Mouse (Mus musculus): ENCODE results near the gene Bicra. TPM values are rescaled to one million over a fixed set of nuclear protein-coding genes. Genes with fewer than 3 reads are reported as not detected.

Gene Bicra
- polyA plus RNA-seq, 1 experiment from 2014 or later: 1.6 TPM

- H3K4me2 ChIP-seq (replicated peaks; ENCODE audit: low read depth): no peak overlapping the region
- H3K27me3 ChIP-seq (replicated peaks; ENCODE audit: control insufficient read depth, insufficient read depth, low read length): no peaks in the 10 kb centered on the region
- no peak overlapping the region for H3K27ac ChIP-seq (ENCODE audit: low read depth, low read length)
- TF ChIP-seq CTCF (IDR thresholded peaks at IDR 0.05; ENCODE audit: low read depth): no peak
- ATAC-seq: no peak
- H3K4me1 ChIP-seq (replicated peaks; ENCODE audit: control insufficient read depth, insufficient read depth, low read length): no peaks in the 10 kb centered on the region
- peaks cover 21% of the 10 kb centered on the region; the same call in 1 of the 2 replicates for H3K36me3 ChIP-seq (ENCODE audit: control insufficient read depth, insufficient read depth)
- no peak overlapping the region for H3K4me3 ChIP-seq (ENCODE audit: low read depth, low read length)
- WGBS: 89% methylated on average over 15 of the region's 15 CpGs
- H3K9me3 ChIP-seq (ENCODE audit: control insufficient read depth): no peaks in the 10 kb centered on the region
- H3K9ac ChIP-seq (ENCODE audit: low read depth, low read length): no peak overlapping the region
These were observed 97.7 kb downstream of the Bicra start for GRCm38 (mm10) chr7:15950008-15950407.

DNA sequence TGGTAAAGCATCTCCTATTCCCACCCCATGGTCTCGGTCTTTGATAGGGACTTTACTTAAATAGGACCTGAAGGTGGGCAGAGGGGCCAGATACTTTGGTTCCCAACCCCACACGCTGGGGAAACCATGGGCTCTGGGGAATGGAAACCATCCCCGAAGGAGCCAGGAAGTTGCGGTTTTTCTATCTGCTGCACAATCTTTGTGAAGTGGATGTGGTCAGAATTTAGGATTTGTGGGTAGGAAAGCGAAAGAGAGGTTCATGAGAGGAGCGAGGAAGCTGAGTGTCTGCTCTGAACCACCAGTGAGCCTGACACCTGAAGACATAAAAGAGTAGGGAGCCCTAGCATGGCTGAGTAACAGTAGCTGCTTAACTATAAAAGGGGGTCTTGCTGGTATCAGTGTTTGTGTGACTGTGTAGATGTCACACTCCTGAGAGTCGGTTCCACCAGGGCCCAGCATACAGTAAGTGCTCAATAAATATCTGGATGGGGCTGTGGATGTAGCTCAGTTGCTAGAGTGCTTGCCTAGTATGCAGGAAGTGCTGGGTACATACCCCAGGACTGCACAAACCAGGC is 98.4 kb downstream of the Bicra start:
- Histone ChIP-seq H3K4me1 (replicated peaks; ENCODE audit: control insufficient read depth, insufficient read depth, low read length) (no peaks in the 10 kb centered on the region), H3K4me2 (replicated peaks; ENCODE audit: low read depth) (no peak overlapping the region), H3K9ac (ENCODE audit: low read depth, low read length) (no peak overlapping the region), H3K27ac (ENCODE audit: low read depth, low read length) (no peak overlapping the region), H3K9me3 (ENCODE audit: control insufficient read depth) (no peaks in the 10 kb centered on the region), H3K4me3 (ENCODE audit: low read depth, low read length) (no peak overlapping the region), H3K27me3 (replicated peaks; ENCODE audit: control insufficient read depth, insufficient read depth, low read length) (no peaks in the 10 kb centered on the region), H3K36me3 (ENCODE audit: control insufficient read depth, insufficient read depth) (peaks cover 23% of the 10 kb centered on the region; the same call in 1 of the 2 replicates)
- WGBS: 80% methylated on average over 7 of the region's 7 CpGs
- ATAC-seq: no peak
- no peak for TF ChIP-seq CTCF (IDR thresholded peaks at IDR 0.05; ENCODE audit: low read depth)

DNA sequence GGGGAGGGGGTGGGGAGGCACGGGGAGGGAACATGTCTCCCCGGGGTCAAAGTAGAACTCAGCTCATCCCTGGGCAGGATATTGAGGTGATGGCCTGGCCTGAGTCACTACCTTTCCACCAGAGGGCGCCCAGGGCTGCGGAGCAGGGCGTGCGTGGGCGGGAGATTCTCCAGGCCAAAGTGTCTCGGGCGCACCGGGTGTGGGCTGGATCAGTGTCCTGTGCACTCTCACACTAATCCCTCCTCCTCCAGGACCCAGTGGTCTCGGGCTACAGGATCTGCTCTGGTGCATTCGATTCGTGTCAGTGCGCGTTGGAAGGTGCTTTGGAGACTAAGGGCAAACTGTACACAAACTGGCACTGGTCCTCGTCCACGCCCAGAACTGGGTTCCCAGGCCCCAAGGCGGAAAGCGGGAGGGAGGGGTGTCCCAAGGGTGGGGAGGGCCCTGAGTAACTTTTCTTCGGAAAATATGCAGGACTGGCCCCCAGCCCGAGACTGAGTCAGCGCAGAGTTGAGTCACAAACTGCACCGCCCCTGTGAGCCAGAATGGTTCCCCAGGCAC is 99.3 kb downstream of the Bicra start:
- Histone ChIP-seq H3K9ac (ENCODE audit: low read depth, low read length) (peak overlapping the region; percentile 27; the same call in 1 of the 2 replicates), H3K4me1 (replicated peaks; ENCODE audit: control insufficient read depth, insufficient read depth, low read length) (no peaks in the 10 kb centered on the region), H3K27ac (ENCODE audit: low read depth, low read length) (no peak overlapping the region), H3K9me3 (ENCODE audit: control insufficient read depth) (no peaks in the 10 kb centered on the region), H3K4me2 (replicated peaks; ENCODE audit: low read depth) (peak overlapping the region; percentile 67), H3K4me3 (ENCODE audit: low read depth, low read length) (peak overlapping the region; percentile 27), H3K27me3 (replicated peaks; ENCODE audit: control insufficient read depth, insufficient read depth, low read length) (no peaks in the 10 kb centered on the region), H3K36me3 (ENCODE audit: control insufficient read depth, insufficient read depth) (peaks cover 29% of the 10 kb centered on the region)
- ATAC-seq: peak; percentile 64
- TF ChIP-seq CTCF (IDR thresholded peaks at IDR 0.05; ENCODE audit: low read depth): peak; percentile 96
- WGBS: 2% methylated on average over 23 of the region's 23 CpGs

GRCm38 (mm10) chr7:15947653-15948260 is 100.0 kb downstream of the Bicra start:
- no peak overlapping the region for H3K27ac ChIP-seq (ENCODE audit: low read depth, low read length)

DNA sequence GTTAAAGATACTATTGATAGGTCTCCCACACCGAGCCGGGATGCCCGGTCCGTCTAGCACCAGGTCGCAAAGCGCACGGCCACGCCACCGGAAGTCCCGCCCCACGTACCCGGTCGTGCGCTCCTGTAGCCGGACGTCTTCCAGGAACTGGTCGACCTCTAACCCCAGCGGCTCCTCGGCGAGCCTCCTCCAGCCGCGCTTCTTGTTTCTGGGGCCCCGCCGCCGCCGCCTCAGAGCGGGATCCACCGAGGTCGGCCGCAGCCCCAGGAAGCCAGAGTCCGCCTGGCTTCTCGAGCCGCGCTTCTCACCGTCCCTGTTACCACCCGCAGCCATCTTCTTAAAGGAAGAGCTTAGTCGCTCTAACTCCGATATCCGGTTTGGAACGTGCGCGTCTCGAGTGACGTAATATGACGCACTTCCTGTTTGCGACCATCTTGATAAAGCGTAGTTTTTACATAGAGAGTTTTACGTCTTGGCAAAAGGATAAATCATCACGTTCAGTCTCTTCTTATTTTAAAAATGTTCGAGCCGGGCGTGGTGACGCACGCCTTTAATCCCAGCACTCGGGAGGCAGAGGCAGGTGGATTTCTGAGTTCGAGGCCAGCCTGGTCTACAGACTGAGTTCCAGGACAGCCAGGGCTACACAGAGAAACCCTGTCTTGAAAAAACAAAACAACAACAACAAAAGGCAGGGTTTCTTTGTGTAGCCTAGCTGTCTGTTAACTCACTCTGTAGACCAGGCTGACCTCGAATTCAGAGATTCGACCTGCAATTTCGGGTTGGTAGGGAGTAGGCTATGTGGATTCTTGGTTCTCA is 101.8 kb downstream of the Bicra start, which contains the start of gene Nop53:
Gene Nop53 (minus strand): TSS at position 354 of the 816 bp plus-strand sequence.
- peak; percentile 89 for ATAC-seq
- Histone ChIP-seq H3K36me3 (ENCODE audit: control insufficient read depth, insufficient read depth) (peaks cover 45% of the 10 kb centered on the region), H3K9me3 (ENCODE audit: control insufficient read depth) (no peaks in the 10 kb centered on the region), H3K9ac (ENCODE audit: low read depth, low read length) (peak within 1 kb of the TSS; percentile 58), H3K4me3 (ENCODE audit: low read depth, low read length) (peak within 1 kb of the TSS; percentile 66), H3K4me1 (replicated peaks; ENCODE audit: control insufficient read depth, insufficient read depth, low read length) (no peaks in the 10 kb centered on the region), H3K27me3 (replicated peaks; ENCODE audit: control insufficient read depth, insufficient read depth, low read length) (no peaks in the 10 kb centered on the region), H3K27ac (ENCODE audit: low read depth, low read length) (peak within 1 kb of the TSS; percentile 88), H3K4me2 (replicated peaks; ENCODE audit: low read depth) (peak within 1 kb of the TSS; percentile 64)
- whole genome bisulfite sequencing: 2% methylated on average over 59 of the region's 59 CpGs
- TF ChIP-seq CTCF (IDR thresholded peaks at IDR 0.05; ENCODE audit: low read depth): no peak

More at GRCm38 (mm10) chr7:15947653-15948260, 100.0 kb downstream of the Bicra start:
- Histone ChIP-seq H3K4me3 (ENCODE audit: low read depth, low read length) (no peak overlapping the region), H3K4me2 (replicated peaks; ENCODE audit: low read depth) (peak overlapping the region; percentile 67; the same call in 1 of the 2 replicates), H3K9me3 (ENCODE audit: control insufficient read depth) (no peaks in the 10 kb centered on the region), H3K9ac (ENCODE audit: low read depth, low read length) (no peak overlapping the region), H3K36me3 (ENCODE audit: control insufficient read depth, insufficient read depth) (peaks cover 36% of the 10 kb centered on the region), H3K27me3 (replicated peaks; ENCODE audit: control insufficient read depth, insufficient read depth, low read length) (no peaks in the 10 kb centered on the region), H3K4me1 (replicated peaks; ENCODE audit: control insufficient read depth, insufficient read depth, low read length) (no peaks in the 10 kb centered on the region)
- no peak for TF ChIP-seq CTCF (IDR thresholded peaks at IDR 0.05; ENCODE audit: low read depth)
- 43% methylated on average over 4 of the region's 4 CpGs for WGBS
- ATAC-seq: no peak

DNA sequence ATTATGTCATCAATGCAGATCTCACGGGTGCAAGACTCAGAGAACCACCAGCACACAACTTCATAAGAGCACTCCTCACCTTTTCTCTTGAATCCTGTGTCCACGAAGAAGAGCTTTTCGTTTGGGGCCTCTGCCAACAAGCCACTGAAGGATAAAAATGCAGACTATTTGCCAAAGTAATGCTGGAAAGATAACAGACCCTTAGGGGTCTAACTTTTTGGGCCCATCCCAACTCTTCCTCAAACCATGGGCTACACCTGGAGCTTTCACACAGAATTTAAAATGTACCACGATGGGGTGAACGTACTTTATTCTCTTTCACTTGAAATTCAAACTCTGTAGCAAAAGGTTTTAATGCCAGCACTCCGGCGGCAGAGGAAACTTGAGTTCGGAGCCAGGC is 102.5 kb downstream of the Bicra start:
- no peaks in the 10 kb centered on the region for H3K4me1 ChIP-seq (replicated peaks; ENCODE audit: control insufficient read depth, insufficient read depth, low read length)
- ATAC-seq: no peak

More for the DNA sequence above, 102.5 kb downstream of the Bicra start:
- H3K9ac ChIP-seq (ENCODE audit: low read depth, low read length): peak overlapping the region; percentile 58
- H3K27me3 ChIP-seq (replicated peaks; ENCODE audit: control insufficient read depth, insufficient read depth, low read length): no peaks in the 10 kb centered on the region
- H3K4me3 ChIP-seq (ENCODE audit: low read depth, low read length): peak overlapping the region; percentile 66
- H3K9me3 ChIP-seq (ENCODE audit: control insufficient read depth): no peaks in the 10 kb centered on the region
- no peak overlapping the region for H3K27ac ChIP-seq (ENCODE audit: low read depth, low read length)
- H3K36me3 ChIP-seq (ENCODE audit: control insufficient read depth, insufficient read depth): peaks cover 48% of the 10 kb centered on the region
- WGBS: 8% methylated on average over 8 of the region's 8 CpGs
- peak overlapping the region; percentile 64 for H3K4me2 ChIP-seq (replicated peaks; ENCODE audit: low read depth)
- TF ChIP-seq CTCF (IDR thresholded peaks at IDR 0.05; ENCODE audit: low read depth): no peak
